Mouse (Mus musculus) brain, adult 2 months (tissue): ENCODE data around the gene Ifnz.
"Not testable (repeated sequence)": the region's sequence is repeated elsewhere in the genome, so short reads cannot be mapped to it uniquely, and the experiment has no call there.

Experiments
- DNase-seq: peaks from one replicate; pipeline ENCODE4 v3.0.0; 2011; ENCODE audit warnings: low read depth, low spot score

Ifnz gene

DNA sequence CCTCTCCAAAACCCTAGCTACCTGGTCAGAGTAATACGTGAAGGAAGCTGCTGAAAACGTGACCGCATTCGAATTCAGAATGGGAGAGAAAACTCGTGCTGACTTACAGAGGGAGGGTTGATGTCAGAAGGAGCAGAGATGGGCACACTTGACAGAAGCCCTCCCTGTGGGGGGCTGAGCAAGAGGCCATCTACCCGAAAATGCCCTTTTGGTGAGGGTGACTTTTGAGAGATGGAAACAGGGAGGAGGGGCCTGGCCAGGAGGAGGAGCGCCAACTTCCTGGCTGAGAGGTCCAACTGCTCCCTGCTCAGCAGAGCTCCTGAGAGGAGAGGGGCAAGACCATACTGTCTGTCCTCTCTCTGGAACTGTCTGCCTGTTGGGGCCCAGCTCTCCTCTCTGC, at the start of gene Ifnz:
Ifnz (plus strand) TSS at position 301 of the 400 bp plus-strand sequence.
- DNase-seq: not testable (repeated sequence)

GRCm38 (mm10) chr4:88738480-88738879, 43.5 kb upstream of the Ifnz start:
- DNase-seq: peak; percentile 73

DNA sequence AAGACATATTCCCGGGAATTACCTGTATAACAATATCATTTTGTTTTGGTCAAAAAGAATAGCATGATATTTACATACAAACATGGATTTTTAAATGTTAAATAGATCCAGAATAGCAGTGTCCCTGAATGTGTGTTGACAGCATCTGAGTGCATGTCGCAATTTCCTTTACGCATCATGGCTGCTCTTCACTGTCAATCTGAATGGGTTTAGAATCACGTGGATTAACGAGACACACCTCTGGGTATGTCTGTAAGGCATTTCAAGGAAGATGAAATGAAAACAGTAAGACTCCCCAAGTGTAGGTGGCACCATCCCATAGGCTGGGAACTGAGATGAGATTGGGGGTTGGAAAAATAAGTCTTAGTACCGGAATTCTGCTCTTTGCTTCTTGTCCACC, 42.9 kb upstream of the Ifnz start:
- no peak for DNase-seq

GRCm38 (mm10) chr4:88741426-88741825, 40.5 kb upstream of the Ifnz start:
- no peak for DNase-seq

GRCm38 (mm10) chr4:88742771-88743371, 39.1 kb upstream of the Ifnz start:
- no peak for DNase-seq

GRCm38 (mm10) chr4:88744207-88744606, 37.7 kb upstream of the Ifnz start:
- DNase-seq: no peak

GRCm38 (mm10) chr4:88749926-88750325, 32.0 kb upstream of the Ifnz start:
- DNase-seq: no peak

DNA sequence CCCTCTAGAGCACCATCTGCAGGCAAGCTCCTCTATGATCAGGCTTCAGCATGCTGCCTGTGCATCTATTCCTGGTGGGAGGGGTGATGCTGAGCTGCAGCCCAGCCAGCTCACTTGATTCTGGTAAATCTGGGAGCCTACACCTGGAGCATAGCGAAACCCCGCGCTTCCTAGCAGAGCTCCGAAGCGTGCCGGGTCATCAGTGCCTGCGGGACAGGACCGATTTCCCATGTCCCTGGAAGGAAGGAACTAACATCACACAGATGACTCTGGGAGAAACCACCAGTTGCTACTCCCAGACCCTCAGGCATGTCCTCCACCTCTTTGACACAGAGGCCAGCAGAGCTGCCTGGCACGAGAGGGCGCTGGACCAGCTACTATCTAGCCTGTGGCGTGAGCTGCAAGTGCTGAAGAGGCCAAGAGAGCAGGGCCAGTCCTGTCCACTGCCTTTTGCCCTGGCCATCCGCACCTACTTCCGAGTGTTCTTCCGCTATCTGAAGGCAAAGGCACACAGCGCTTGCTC, 27.1 kb upstream of the Ifnz start, which contains the start of gene Gm13271:
Gm13271 (plus strand) TSS at position 51 of the 523 bp plus-strand sequence.
- DNase-seq: not testable (repeated sequence)

GRCm38 (mm10) chr4:88756581-88757513, 25.1 kb upstream of the Ifnz start:
- DNase-seq: not testable (repeated sequence)

DNA sequence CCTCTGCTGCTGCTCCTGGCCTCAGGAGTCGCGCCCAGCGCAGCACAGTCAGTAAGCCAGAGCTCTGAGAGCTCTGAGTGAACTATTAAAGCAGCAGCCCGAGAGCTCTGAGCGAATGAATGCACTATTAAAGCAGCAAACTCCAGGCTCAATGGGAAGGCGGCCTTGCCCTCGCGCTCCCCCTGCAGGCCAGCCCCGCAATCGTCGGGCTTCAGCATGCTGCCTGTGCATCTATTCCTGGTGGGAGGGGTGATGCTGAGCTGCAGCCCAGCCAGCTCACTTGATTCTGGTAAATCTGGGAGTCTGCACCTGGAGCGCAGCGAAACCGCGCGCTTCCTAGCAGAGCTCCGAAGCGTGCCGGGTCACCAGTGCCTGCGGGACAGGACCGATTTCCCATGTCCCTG, 24.3 kb upstream of the Ifnz start:
- peak; percentile 90 for DNase-seq

GRCm38 (mm10) chr4:88758751-88759150, 23.2 kb upstream of the Ifnz start:
- DNase-seq: not testable (repeated sequence)

DNA sequence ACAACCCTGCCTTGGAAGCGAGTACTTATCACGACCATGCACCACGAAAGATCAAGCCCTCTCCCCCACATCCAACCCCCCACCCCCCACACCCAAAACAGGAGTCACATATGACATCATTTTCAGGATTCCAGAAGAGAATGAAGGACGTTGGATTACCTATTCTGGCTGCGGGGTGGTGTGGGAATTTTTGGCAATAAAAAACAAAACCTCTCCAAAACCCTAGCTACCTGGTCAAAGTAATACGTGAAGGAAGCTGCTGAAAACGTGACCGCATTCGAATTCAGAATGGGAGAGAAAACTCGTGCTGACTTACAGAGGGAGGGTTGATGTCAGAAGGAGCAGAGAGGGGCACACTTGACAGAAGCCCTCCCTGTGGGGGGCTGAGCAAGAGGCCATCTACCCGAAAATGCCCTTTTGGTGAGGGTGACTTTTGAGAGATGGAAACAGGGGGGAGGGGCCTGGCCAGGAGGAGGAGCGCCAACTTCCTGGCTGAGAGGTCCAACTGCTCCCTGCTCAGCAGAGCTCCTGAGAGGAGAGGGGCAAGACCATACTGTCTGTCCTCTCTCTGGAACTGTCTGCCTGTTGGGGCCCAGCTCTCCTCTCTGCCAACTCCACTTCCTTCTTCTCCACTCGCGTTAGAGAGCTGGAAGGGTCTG, 22.2 kb upstream of the Ifnz start, which contains the start of gene Gm13283:
Gm13283 (plus strand) TSS at position 510 of the 659 bp plus-strand sequence.
- not testable (repeated sequence) for DNase-seq

DNA sequence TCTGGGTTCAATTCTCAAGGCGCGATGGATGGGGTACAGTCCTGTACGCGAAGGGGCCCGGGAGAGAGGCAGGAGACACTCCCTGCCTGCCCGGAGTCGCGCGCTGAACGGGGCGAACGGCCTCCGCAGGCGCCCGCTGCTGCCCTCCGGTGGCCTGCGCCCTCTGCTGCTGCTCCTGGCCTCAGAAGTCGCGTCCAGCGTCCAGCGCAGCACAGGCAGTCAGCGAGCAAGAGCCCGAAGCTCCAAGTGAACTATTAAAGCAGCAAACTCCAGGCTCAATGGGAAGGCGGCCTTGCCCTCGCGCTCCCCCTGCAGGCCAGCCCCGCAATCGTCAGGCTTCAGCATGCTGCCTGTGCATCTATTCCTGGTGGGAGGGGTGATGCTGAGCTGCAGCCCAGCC, 21.5 kb upstream of the Ifnz start:
- DNase-seq: peak; percentile 85

- not testable (repeated sequence) for DNase-seq
These were observed 20.2 kb upstream of the Ifnz start for GRCm38 (mm10) chr4:88761776-88762175.

DNA sequence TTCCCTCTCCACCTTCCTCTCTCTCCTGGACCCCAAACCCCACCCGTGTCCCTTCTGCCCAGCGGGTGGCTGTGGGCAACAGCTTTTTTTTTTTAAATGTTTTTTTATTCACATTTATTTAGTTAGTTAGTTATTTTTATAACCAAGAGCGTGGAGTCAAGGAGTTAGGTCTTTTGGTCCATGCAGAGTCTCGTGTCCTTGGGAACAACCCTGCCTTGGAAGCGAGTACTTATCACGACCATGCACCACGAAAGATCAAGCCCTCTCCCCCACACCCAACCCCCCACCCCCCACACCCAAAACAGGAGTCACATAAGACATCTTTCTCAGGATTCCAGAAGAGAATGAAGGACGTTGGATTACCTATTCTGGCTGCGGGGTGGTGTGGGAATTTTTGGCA, 19.6 kb upstream of the Ifnz start:
- DNase-seq: not testable (repeated sequence)

DNA sequence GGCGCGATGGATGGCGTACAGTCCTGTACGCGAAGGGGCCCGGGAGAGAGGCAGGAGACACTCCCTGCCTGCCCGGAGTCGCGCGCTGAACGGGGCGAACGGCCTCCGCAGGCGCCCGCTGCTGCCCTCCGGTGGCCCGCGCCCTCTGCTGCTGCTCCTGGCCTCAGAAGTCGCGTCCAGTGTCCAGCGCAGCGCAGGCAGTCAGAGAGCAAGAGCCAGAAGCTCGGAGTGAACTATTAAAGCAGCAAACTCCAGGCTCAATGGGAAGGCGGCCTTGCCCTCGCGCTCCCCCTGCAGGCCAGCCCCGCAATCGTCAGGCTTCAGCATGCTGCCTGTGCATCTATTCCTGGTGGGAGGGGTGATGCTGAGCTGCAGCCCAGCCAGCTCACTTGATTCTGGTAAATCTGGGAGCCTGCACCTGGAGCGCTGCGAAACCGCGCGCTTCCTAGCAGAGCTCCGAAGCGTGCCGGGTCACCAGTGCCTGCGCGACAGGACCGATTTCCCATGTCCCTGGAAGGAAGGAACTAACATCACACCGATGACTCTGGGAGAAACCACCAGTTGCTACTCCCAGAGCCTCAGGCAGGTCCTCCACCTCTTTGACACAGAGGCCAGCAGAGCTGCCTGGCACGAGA, 18.4 kb upstream of the Ifnz start:
- peak; percentile 84 for DNase-seq

DNA sequence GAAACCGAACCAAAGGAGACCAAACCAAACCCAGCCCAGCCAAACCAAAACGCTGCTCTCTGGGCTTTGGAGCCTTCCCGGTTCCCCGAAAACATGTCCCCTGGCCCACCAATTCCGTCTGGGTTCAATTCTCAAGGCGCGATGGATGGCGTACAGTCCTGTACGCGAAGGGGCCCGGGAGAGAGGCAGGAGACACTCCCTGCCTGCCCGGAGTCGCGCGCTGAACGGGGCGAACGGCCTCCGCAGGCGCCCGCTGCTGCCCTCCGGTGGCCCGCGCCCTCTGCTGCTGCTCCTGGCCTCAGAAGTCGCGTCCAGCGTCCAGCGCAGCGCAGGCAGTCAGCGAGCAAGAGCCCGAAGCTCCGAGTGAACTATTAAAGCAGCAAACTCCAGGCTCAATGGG, 8.4 kb upstream of the Ifnz start, which contains the start of gene Gm13290:
Gm13290 (plus strand) TSS at position 301 of the 400 bp plus-strand sequence.
- DNase-seq: not testable (repeated sequence)

GRCm38 (mm10) chr4:88776622-88777021, 5.3 kb upstream of the Ifnz start, which contains the start of gene Gm13289:
TSS of gene Gm13289 (plus strand) at chr4:88776922.
- DNase-seq: not testable (repeated sequence)

- not testable (repeated sequence) for DNase-seq
These were observed 2.4 kb upstream of the Ifnz start, which contains the start of gene Gm13272 for GRCm38 (mm10) chr4:88779550-88779949. TSS of gene Gm13272 (plus strand) at chr4:88779850.

DNA sequence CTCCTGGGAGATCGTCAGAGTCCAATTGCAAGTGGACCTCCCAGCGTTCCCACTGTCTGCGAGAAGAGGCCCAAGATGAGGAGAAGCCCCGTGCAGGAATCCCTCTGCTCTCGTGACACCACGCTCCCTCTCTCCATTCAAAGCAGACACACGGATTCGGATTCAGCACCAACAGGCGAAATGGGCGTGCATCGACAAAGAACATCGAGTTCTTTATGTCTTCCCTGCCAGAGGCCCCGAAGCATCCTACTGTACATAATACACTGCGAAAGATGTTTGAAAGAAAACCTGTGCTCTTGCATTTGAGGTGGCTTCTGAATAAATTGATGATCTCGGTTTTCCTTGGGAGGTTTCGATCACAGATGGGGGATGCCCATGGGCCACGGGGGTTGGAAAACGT, 1.6 kb upstream of the Ifnz start:
- DNase-seq: not testable (repeated sequence)

GRCm38 (mm10) chr4:88782335-88782734, 404 bp downstream of the Ifnz start:
- DNase-seq: not testable (repeated sequence)
